In genomic region chr16:38985411-38985810, GRCm38 (mm10) we compare ENCODE assay signal across 8 mouse cellular contexts.
A peak's percentile ranks its signal among the peaks of the same experiment; 100 is the strongest.
DNase-seq lines count a peak whose midpoint lies in the region; ATAC-seq and TF ChIP-seq lines count a peak whose summit lies in the region.

No protein-coding gene starts in this region.

- no peaks in the 10 kb centered on the region for H3K36me3 ChIP-seq in forebrain, embryonic 14.5 days (ENCODE audit: control insufficient read depth, insufficient read depth, low read length)
- no peaks in the 10 kb centered on the region for H3K36me3 ChIP-seq in forebrain, embryonic 12.5 days (replicated peaks)
- no peaks in the 10 kb centered on the region for H3K36me3 ChIP-seq in liver, adult 2 months (ENCODE audit: control insufficient read depth, insufficient read depth, low read length)
- H3K36me3 ChIP-seq in liver, postnatal 0 days (replicated peaks; ENCODE audit: insufficient read depth, low read length) = no peaks in the 10 kb centered on the region
- no peaks in the 10 kb centered on the region for H3K36me3 ChIP-seq in hindbrain, embryonic 14.5 days (replicated peaks; ENCODE audit: control insufficient read depth, insufficient read depth)
- no peaks in the 10 kb centered on the region for H3K36me3 ChIP-seq in midbrain, postnatal 0 days (ENCODE audit: insufficient read depth, low read length)

- TF ChIP-seq EP300 in liver, postnatal 0 days (IDR thresholded peaks at IDR 0.05; ENCODE audit: low read depth) = no peak

- DNase-seq in forebrain, embryonic 14.5 days (ENCODE audit: low spot score) = peak; percentile 61
- DNase-seq in liver, adult 2 months (ENCODE audit: extremely low read depth, low read depth, low spot score) = peak; percentile 95
- DNase-seq in liver, postnatal 0 days = no peak
- peak; percentile 40 for DNase-seq in hindbrain, embryonic 14.5 days (ENCODE audit: low spot score)
- peak; percentile 77 for DNase-seq in midbrain, postnatal 0 days (ENCODE audit: low spot score)
- DNase-seq in embryo, embryonic 11 days = no peak

- no peak overlapping the region for H3K9ac ChIP-seq in forebrain, embryonic 14.5 days (ENCODE audit: low read length)
- no peak overlapping the region for H3K9ac ChIP-seq in forebrain, embryonic 12.5 days
- H3K9ac ChIP-seq in liver, adult 2 months (ENCODE audit: low read depth, low read length) = no peak overlapping the region
- H3K9ac ChIP-seq in liver, postnatal 0 days (replicated peaks) = no peak overlapping the region
- H3K9ac ChIP-seq in hindbrain, embryonic 14.5 days = no peak overlapping the region
- no peak overlapping the region for H3K9ac ChIP-seq in midbrain, postnatal 0 days (replicated peaks; ENCODE audit: low read length, poor library complexity, severe bottlenecking)

- H3K27ac ChIP-seq in forebrain, embryonic 14.5 days (ENCODE audit: low read depth, low read length) = no peak overlapping the region
- H3K27ac ChIP-seq in forebrain, embryonic 12.5 days = no peak overlapping the region
- no peak overlapping the region for H3K27ac ChIP-seq in liver, adult 2 months (replicated peaks; ENCODE audit: insufficient read depth, low read depth, low read length)
- H3K27ac ChIP-seq in liver, postnatal 0 days (ENCODE audit: low read depth) = no peak overlapping the region
- no peak overlapping the region for H3K27ac ChIP-seq in hindbrain, embryonic 14.5 days
- H3K27ac ChIP-seq in midbrain, postnatal 0 days (ENCODE audit: low read depth, low read length) = no peak overlapping the region

- TF ChIP-seq CTCF in liver, adult 2 months (IDR thresholded peaks at IDR 0.05; ENCODE audit: low read depth, low read length) = no peak
- TF ChIP-seq CTCF in liver, postnatal 0 days (IDR thresholded peaks at IDR 0.05; ENCODE audit: low read depth) = no peak
- TF ChIP-seq CTCF in midbrain, postnatal 0 days (IDR thresholded peaks at IDR 0.05) = no peak

- no peak overlapping the region for H3K4me3 ChIP-seq in forebrain, embryonic 14.5 days (ENCODE audit: low read depth, low read length)
- no peak overlapping the region for H3K4me3 ChIP-seq in forebrain, embryonic 12.5 days (replicated peaks)
- no peak overlapping the region for H3K4me3 ChIP-seq in liver, adult 2 months (ENCODE audit: insufficient read depth, low read depth, low read length)
- H3K4me3 ChIP-seq in liver, postnatal 0 days (ENCODE audit: low read depth, low read length) = no peak overlapping the region
- no peak overlapping the region for H3K4me3 ChIP-seq in hindbrain, embryonic 14.5 days (replicated peaks; ENCODE audit: low read length)
- H3K4me3 ChIP-seq in midbrain, postnatal 0 days (ENCODE audit: low read depth, low read length) = no peak overlapping the region

- H3K9me3 ChIP-seq in forebrain, embryonic 14.5 days (replicated peaks; ENCODE audit: control insufficient read depth, low read length) = no peaks in the 10 kb centered on the region
- no peaks in the 10 kb centered on the region for H3K9me3 ChIP-seq in forebrain, embryonic 12.5 days
- no peaks in the 10 kb centered on the region for H3K9me3 ChIP-seq in liver, postnatal 0 days (ENCODE audit: low read length)
- no peaks in the 10 kb centered on the region for H3K9me3 ChIP-seq in hindbrain, embryonic 14.5 days (ENCODE audit: control insufficient read depth, low read length)
- H3K9me3 ChIP-seq in midbrain, postnatal 0 days (ENCODE audit: low read length) = no peaks in the 10 kb centered on the region

- no peaks in the 10 kb centered on the region for H3K27me3 ChIP-seq in forebrain, embryonic 14.5 days (replicated peaks; ENCODE audit: control insufficient read depth, insufficient read depth, low read length)
- H3K27me3 ChIP-seq in forebrain, embryonic 12.5 days = no peaks in the 10 kb centered on the region
- H3K27me3 ChIP-seq in liver, adult 2 months (ENCODE audit: control insufficient read depth, insufficient read depth, low read length) = no peaks in the 10 kb centered on the region
- no peaks in the 10 kb centered on the region for H3K27me3 ChIP-seq in liver, postnatal 0 days (ENCODE audit: insufficient read depth, low read length)
- no peaks in the 10 kb centered on the region for H3K27me3 ChIP-seq in hindbrain, embryonic 14.5 days (ENCODE audit: control insufficient read depth, insufficient read depth, low read length)
- H3K27me3 ChIP-seq in midbrain, postnatal 0 days (ENCODE audit: insufficient read depth, low read length) = no peaks in the 10 kb centered on the region

- no peaks in the 10 kb centered on the region for H3K79me2 ChIP-seq in liver, adult 2 months (ENCODE audit: control insufficient read depth, insufficient read depth, low read length)

- peak; percentile 40; the same call in 1 of the 2 replicates for ATAC-seq in forebrain, embryonic 14.5 days
- no peak for ATAC-seq in forebrain, embryonic 12.5 days (ENCODE audit: low FRiP score)
- ATAC-seq in liver, postnatal 0 days = no peak
- ATAC-seq in hindbrain, embryonic 14.5 days (ENCODE audit: low FRiP score) = peak; percentile 70; the same call in 1 of the 2 replicates
- ATAC-seq in midbrain, postnatal 0 days (ENCODE audit: low FRiP score) = no peak
- no peak for ATAC-seq in megakaryocyte progenitor cell, adult 5-6 weeks (replicated peaks; ENCODE audit: poor library complexity)

- H3K4me2 ChIP-seq in forebrain, embryonic 14.5 days (ENCODE audit: low read length) = no peak overlapping the region
- H3K4me2 ChIP-seq in forebrain, embryonic 12.5 days = no peak overlapping the region
- H3K4me2 ChIP-seq in liver, postnatal 0 days (ENCODE audit: low read depth, low read length) = no peak overlapping the region
- H3K4me2 ChIP-seq in hindbrain, embryonic 14.5 days (replicated peaks) = no peak overlapping the region
- no peak overlapping the region for H3K4me2 ChIP-seq in midbrain, postnatal 0 days (ENCODE audit: low read depth, low read length, poor library complexity, severe bottlenecking)

- WGBS in forebrain, embryonic 14.5 days = 25% methylated on average over 3 of the region's 3 CpGs
- 47% methylated on average over 3 of the region's 3 CpGs for WGBS in forebrain, embryonic 12.5 days
- 30% methylated on average over 3 of the region's 3 CpGs for WGBS in liver, adult 2 months
- 54% methylated on average over 3 of the region's 3 CpGs for WGBS in liver, postnatal 0 days (ENCODE audit: insufficient replicate concordance)
- WGBS in hindbrain, embryonic 14.5 days = 40% methylated on average over 3 of the region's 3 CpGs
- whole genome bisulfite sequencing in midbrain, postnatal 0 days = 60% methylated on average over 3 of the region's 3 CpGs

- TF ChIP-seq POLR2A in liver, adult 2 months (IDR thresholded peaks at IDR 0.05; ENCODE audit: extremely low read depth, insufficient read depth, low read length) = no peak

- H3K4me1 ChIP-seq in forebrain, embryonic 14.5 days (ENCODE audit: control insufficient read depth, insufficient read depth, low read length) = peaks cover 17% of the 10 kb centered on the region; the same call in 1 of the 2 replicates
- H3K4me1 ChIP-seq in forebrain, embryonic 12.5 days = peaks cover 29% of the 10 kb centered on the region
- peaks cover 4% of the 10 kb centered on the region for H3K4me1 ChIP-seq in liver, adult 2 months (ENCODE audit: control insufficient read depth, insufficient read depth, low read length)
- H3K4me1 ChIP-seq in liver, postnatal 0 days (ENCODE audit: insufficient read depth) = no peaks in the 10 kb centered on the region
- peaks cover 9% of the 10 kb centered on the region; the same call in 1 of the 2 replicates for H3K4me1 ChIP-seq in hindbrain, embryonic 14.5 days (replicated peaks; ENCODE audit: control insufficient read depth, insufficient read depth, low read length)
- 0 out of 2 replicates have a peak, but pooled peaks cover 5% of the 10 kb centered on the region for H3K4me1 ChIP-seq in midbrain, postnatal 0 days (ENCODE audit: insufficient read depth, low read length)

Comparison
In these comparisons a context has a peak if more than half of its experiments do, and no peak if none do; other contexts are left out.
1. ATAC-seq: peak in forebrain, embryonic 14.5 days (single experiment) and hindbrain, embryonic 14.5 days (single experiment); none in forebrain, embryonic 12.5 days (single experiment), liver, postnatal 0 days (single experiment), midbrain, postnatal 0 days (single experiment) and megakaryocyte progenitor cell, adult 5-6 weeks (single experiment).
2. DNase-seq: peak in forebrain, embryonic 14.5 days (single experiment), liver, adult 2 months (single experiment), hindbrain, embryonic 14.5 days (single experiment) and midbrain, postnatal 0 days (single experiment); none in liver, postnatal 0 days (single experiment) and embryo, embryonic 11 days (single experiment).